Mouse (Mus musculus): Measurements from ENCODE around the gene Armcx2. TPM values are rescaled to one million over a fixed set of nuclear protein-coding genes. Genes with fewer than 3 reads are reported as not detected.

Armcx2 gene
- total and polyA plus RNA-seq, 3 experiments = 10.2 to 13.0 TPM; not detected in 1

Other genes with a start within 250 kb of the Armcx2 start
- 134 and 137 TPM in 2 replicates for gene Btk, start 225.7 kb downstream of the Armcx2 start, total RNA-seq (2012; rRNA removed)
- gene Btk, start 225.7 kb downstream of the Armcx2 start, polyA plus RNA-seq (2012; ENCODE audit: insufficient read depth in 1 of 2, insufficient read length in 2 of 2, low read depth in 1 of 2, low replicate concordance in 2 of 2, missing spikeins in 1 of 2) = 100 to 1,000 TPM; 291 to 327 TPM
- 6,735 and 6,935 TPM in 2 replicates for gene Rpl36a, start 223.6 kb downstream of the Armcx2 start, total RNA-seq (2012; rRNA removed)
- 1,000 to 10,000 TPM in 1 of 2 experiments, not detected in 1; 1,673 TPM for gene Rpl36a, start 223.6 kb downstream of the Armcx2 start, polyA plus RNA-seq (2012; ENCODE audit: insufficient read depth in 1 of 2, insufficient read length in 2 of 2, low read depth in 1 of 2, low replicate concordance in 2 of 2, missing spikeins in 1 of 2)
- gene Gla, start 208.1 kb downstream of the Armcx2 start, total RNA-seq (2012; rRNA removed) = 10.0 and 10.2 TPM in 2 replicates
- 10 to 100 TPM in 1 of 2 experiments, not detected in 1; 17.0 TPM for gene Gla, start 208.1 kb downstream of the Armcx2 start, polyA plus RNA-seq (2012; ENCODE audit: insufficient read depth in 1 of 2, insufficient read length in 2 of 2, low read depth in 1 of 2, low replicate concordance in 2 of 2, missing spikeins in 1 of 2)
- gene Hnrnph2, start 208.0 kb downstream of the Armcx2 start, total RNA-seq (2012; rRNA removed) = 127 and 134 TPM in 2 replicates
- 100 to 1,000 TPM; 200 to 295 TPM for gene Hnrnph2, start 208.0 kb downstream of the Armcx2 start, polyA plus RNA-seq (2012; ENCODE audit: insufficient read depth in 1 of 2, insufficient read length in 2 of 2, low read depth in 1 of 2, low replicate concordance in 2 of 2, missing spikeins in 1 of 2)
- not detected in 2 replicates for gene Armcx4, start 122.7 kb downstream of the Armcx2 start, total RNA-seq (2012; rRNA removed)
- gene Armcx4, start 122.7 kb downstream of the Armcx2 start, polyA plus RNA-seq (2012; ENCODE audit: insufficient read depth in 1 of 2, insufficient read length in 2 of 2, low read depth in 1 of 2, low replicate concordance in 2 of 2, missing spikeins in 1 of 2) = not detected
- gene Armcx1, start 91.3 kb downstream of the Armcx2 start, total RNA-seq (2012; rRNA removed) = 0.10 TPM in 1 of 2 replicates, not detected in the other
- gene Armcx1, start 91.3 kb downstream of the Armcx2 start, polyA plus RNA-seq (2012; ENCODE audit: insufficient read depth in 1 of 2, insufficient read length in 2 of 2, low read depth in 1 of 2, low replicate concordance in 2 of 2, missing spikeins in 1 of 2) = under 1 TPM in 1 of 2 experiments, not detected in 1; 0.10 TPM
- gene Armcx6, start 57.8 kb downstream of the Armcx2 start, total RNA-seq (2012; rRNA removed) = not detected in 2 replicates
- gene Armcx6, start 57.8 kb downstream of the Armcx2 start, polyA plus RNA-seq (2012; ENCODE audit: insufficient read depth in 1 of 2, insufficient read length in 2 of 2, low read depth in 1 of 2, low replicate concordance in 2 of 2, missing spikeins in 1 of 2) = not detected
- 4.2 and 5.5 TPM in 2 replicates for gene Armcx3, start 52.6 kb downstream of the Armcx2 start, total RNA-seq (2012; rRNA removed)
- gene Armcx3, start 52.6 kb downstream of the Armcx2 start, polyA plus RNA-seq (2012; ENCODE audit: insufficient read depth in 1 of 2, insufficient read length in 2 of 2, low read depth in 1 of 2, low replicate concordance in 2 of 2, missing spikeins in 1 of 2) = 1 to 10 TPM in 1 of 2 experiments, not detected in 1; 5.0 TPM
- gene Nxf2, start 155.5 kb upstream of the Armcx2 start, total RNA-seq (2012; rRNA removed) = 0.16 and 0.19 TPM in 2 replicates
- under 1 TPM in 1 of 2 experiments, not detected in 1; 0.50 TPM for gene Nxf2, start 155.5 kb upstream of the Armcx2 start, polyA plus RNA-seq (2012; ENCODE audit: insufficient read depth in 1 of 2, insufficient read length in 2 of 2, low read depth in 1 of 2, low replicate concordance in 2 of 2, missing spikeins in 1 of 2)
- 1.6 and 1.7 TPM in 2 replicates for gene Zmat1, start 200.0 kb upstream of the Armcx2 start, total RNA-seq (2012; rRNA removed)
- 1 to 10 TPM in 1 of 2 experiments, not detected in 1; 3.9 TPM for gene Zmat1, start 200.0 kb upstream of the Armcx2 start, polyA plus RNA-seq (2012; ENCODE audit: insufficient read depth in 1 of 2, insufficient read length in 2 of 2, low read depth in 1 of 2, low replicate concordance in 2 of 2, missing spikeins in 1 of 2)